Mouse (Mus musculus): Measurements from ENCODE around the gene Actl7b.

Gene Actl7b

DNA sequence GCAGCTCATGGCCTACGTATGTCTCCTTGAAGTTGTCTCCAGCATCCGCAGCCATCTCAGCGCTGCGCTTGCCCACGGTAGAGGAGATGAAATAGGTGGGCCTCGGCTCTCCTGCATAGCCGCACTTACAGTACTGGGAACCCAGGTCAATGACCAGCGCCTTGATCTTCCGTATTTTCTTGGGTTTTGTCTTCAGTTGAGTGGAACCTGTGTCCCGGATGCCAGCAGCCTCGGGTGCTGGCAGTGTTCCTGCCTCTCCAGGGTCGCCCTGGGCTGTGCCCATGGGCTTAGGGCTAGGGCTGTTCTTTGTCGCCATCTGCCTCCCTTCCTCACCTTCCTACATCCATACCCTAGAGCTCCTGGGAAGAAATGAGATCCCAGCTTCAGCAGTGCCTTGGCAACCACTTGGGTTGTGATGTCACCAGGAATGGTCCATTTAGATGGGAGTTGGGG is at the start of gene Actl7b:
Gene Actl7b, minus strand, starts transcription at position 403 of the 453 bp plus-strand sequence.
- no peak for DNase-seq (ENCODE audit: low read depth, low spot score)

DNA sequence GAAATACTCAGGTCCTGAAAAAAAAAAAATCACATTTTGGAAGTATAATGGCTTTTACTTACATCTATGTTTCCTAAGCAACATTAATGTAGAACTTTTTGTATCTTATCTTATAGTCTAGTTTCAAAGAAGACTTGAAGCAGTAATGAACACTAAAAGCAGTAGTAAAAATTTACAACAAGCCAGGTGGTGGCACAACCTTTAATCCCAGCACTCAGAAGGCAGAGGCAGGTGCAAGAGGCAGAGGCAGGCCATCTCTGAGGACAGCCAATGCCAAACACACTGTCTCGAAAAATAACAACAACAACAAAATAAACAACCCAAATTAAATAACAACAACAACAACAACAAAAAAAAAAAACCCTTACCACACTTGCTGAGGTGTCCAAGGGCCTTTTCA is 29.8 kb upstream of the Actl7b start:
- DNase-seq (ENCODE audit: low read depth, low spot score), result no peak

DNA sequence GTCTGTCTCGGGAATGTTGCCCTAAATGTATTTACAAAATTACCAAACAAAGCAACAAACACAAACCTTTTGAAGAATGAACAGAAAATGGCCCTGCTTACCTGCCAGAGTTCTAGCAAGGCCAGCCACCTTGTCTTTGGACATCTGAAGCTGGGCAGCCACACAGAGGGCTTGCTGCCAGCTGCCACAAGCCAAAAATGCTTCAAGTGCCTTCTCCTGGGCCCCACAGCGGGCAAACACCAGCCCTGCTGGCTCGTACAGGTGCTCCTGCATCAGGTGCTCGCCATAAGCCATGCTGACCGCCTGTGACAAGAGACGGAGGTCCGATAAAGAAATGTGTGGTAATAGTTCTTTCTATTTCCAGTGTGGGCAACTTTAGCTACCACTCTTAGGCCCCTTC is 27.7 kb upstream of the Actl7b start:
- DNase-seq (ENCODE audit: low read depth, low spot score), result no peak

DNA sequence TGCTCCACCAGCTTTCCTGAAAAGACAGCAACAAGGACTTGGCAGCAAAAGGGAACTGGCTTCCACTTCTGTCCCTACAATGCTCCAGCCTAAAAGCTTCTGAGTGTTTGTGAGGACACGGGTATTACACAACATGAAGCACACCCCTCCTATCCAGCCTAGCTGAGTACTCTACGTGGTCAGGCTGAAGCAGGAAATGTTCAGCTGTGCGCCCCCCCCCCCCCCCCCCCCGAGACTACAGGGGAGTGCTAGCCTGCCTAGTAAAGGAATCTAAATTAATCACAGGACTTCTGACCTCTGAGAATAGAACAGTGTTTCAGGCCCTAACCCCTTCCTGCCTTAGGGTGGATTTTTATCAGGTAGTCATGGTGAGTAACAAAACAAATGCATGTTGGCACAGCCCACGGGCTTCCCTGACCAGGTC is 26.6 kb upstream of the Actl7b start:
- DNase-seq (ENCODE audit: low read depth, low spot score), result no peak

- DNase-seq (ENCODE audit: low read depth, low spot score), result no peak
Measured at GRCm38 (mm10) chr4:56757693-56758092, 16.4 kb upstream of the Actl7b start.

DNA sequence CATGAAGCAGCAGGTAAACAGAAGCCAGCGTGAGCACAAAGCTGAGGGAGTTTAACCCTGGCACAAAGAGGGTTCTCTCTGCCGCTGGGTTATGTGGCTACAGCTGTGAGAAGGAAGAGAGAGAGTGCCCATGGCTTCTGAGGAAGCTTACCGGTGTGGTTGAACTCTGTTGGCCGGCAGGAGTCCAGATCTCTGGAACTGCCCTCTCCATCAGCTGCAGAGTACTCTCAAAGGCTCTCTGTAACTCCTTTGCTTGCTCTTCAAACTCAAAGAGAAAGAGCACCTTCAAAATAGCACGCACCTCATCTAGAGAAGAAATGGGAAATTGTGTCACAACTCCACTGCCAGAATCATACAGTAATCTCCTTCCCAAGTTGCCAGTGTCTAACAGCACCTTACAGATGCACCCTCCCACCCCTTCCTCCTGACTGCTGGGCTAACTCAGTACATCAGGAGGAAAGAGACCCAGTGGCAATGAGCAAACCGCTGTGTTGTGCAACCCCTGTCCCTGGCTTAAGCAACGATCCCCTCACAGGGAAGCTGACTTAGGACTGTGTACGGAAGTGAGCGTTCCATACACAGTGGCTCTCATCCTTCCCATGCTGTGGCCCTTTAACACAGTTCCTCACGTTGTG is 15.8 kb upstream of the Actl7b start:
- DNase-seq (ENCODE audit: low read depth, low spot score), result no peak

GRCm38 (mm10) chr4:56756021-56756420 is 14.8 kb upstream of the Actl7b start:
- DNase-seq (ENCODE audit: low read depth, low spot score), result no peak

DNA sequence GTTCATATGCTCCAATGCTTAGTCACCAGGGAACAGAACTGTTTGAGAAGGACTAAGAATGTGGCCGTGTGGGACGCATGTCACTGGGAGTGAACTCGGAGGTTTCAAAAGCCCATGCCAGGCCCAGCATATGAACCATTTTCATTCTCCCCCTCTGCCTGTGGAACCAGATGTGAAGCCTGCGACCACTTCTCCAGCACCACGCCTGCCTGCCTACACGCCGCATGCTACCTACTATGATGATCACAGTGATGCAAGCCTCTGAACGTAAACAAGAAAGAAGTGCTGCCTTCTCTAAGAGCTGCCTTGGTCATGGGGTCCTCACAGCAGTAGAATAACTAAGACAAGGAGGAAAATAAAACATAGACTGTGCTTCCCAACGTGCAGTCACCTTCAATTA is 6.2 kb upstream of the Actl7b start:
- DNase-seq (ENCODE audit: low read depth, low spot score), result no peak

DNA sequence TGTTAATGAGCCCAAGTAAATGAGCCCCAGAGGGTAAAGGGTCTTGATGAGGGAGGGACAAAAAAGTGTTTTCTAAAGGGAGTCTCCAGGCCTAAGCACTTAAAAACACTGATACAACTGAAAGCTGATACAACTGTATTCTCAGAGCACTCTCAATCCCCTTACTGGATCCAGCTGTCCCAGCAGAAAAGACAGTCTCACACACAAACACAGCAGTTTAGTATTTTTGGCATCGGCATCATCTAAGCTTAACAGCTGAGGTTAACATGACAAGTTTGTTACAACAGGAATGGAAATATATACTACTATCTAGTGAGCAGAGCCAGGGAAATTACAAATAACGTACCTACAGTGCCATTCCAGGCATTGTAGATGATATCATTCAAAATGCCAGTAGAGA is 5.1 kb upstream of the Actl7b start:
- no peak for DNase-seq (ENCODE audit: low read depth, low spot score)

GRCm38 (mm10) chr4:56743363-56744195 is 2.3 kb upstream of the Actl7b start, which contains the start of gene Actl7a:
Actl7a (plus strand) TSS chr4:56743413.
- DNase-seq (ENCODE audit: low read depth, low spot score), result no peak

DNA sequence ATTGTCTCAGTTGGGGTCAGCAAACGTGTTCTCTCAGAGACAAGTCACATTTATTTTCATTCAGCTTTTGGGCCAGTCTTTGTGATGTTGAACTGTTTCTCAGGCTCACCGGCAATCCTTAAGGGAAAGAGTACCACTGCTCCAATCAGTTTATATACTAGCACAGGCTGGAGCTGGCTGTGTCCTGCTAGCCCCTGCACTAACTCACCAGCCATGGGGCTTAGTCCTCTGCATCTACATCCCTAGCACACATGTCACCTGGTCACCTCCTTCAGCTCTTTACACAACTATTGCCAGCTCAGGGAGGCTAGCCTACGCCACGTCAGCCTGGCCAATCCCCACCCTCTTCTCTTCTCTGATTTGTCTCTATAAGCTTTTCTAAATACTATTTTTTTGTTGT is 1.5 kb upstream of the Actl7b start:
- DNase-seq (ENCODE audit: low read depth, low spot score), result no peak

- DNase-seq (ENCODE audit: low read depth, low spot score), result no peak
Measured at GRCm38 (mm10) chr4:56740611-56741010, 632 bp downstream of the Actl7b start.

DNA sequence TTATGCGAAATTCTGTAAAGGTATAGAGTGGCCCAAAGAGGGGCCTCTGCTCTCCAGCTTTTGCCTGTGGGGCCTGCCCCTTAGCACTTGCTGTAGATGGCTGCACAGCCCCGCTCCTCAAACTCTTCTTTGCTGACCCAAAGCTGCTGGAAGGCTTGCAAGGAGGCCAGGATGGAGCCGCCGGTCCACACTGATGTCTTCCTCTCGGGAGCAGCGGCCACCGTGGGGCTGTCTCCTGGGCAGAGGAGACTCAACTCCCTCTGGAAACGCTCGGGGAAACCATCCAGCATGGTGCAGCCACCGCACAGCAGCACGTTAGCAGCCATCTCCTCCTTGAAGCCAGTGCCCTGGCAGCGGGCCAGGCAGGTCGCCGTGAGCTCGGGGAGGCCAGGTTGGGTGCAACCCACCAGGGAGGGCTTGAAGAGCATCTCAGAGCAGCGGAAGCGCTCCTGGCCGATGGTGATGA is 1.2 kb downstream of the Actl7b start, which contains the start of gene Gm26657:
Gene Gm26657, plus strand, starts transcription at position 51 of the 466 bp plus-strand sequence.
- no peak for DNase-seq (ENCODE audit: low read depth, low spot score)

GRCm38 (mm10) chr4:56725839-56726238 is 15.4 kb downstream of the Actl7b start:
- no peak for DNase-seq (ENCODE audit: low read depth, low spot score)

GRCm38 (mm10) chr4:56723237-56723636 is 18.0 kb downstream of the Actl7b start:
- DNase-seq (ENCODE audit: low read depth, low spot score), result no peak

GRCm38 (mm10) chr4:56722346-56722745 is 18.9 kb downstream of the Actl7b start:
- no peak for DNase-seq (ENCODE audit: low read depth, low spot score)

- DNase-seq (ENCODE audit: low read depth, low spot score), result no peak
Measured at GRCm38 (mm10) chr4:56721469-56721868, 19.8 kb downstream of the Actl7b start.

- no peak for DNase-seq (ENCODE audit: low read depth, low spot score)
Measured at GRCm38 (mm10) chr4:56720403-56720802, 20.8 kb downstream of the Actl7b start.

- no peak for DNase-seq (ENCODE audit: low read depth, low spot score)
Measured at GRCm38 (mm10) chr4:56719456-56719855, 21.8 kb downstream of the Actl7b start.

GRCm38 (mm10) chr4:56718573-56719442 is 22.4 kb downstream of the Actl7b start:
- DNase-seq (ENCODE audit: low read depth, low spot score), result no peak

- no peak for DNase-seq (ENCODE audit: low read depth, low spot score)
Measured at GRCm38 (mm10) chr4:56717932-56718331, 23.3 kb downstream of the Actl7b start.

- DNase-seq (ENCODE audit: low read depth, low spot score), result no peak
Measured at GRCm38 (mm10) chr4:56716801-56717200, 24.4 kb downstream of the Actl7b start.

Data from retina, adult 2 months (tissue).